Mouse (Mus musculus): ENCODE measurements at regions not wholly inside any gene's neighbourhood (a gene's known extent, or its start where the extent isn't known, plus 50 kb on each side); places are given as distances from the start of the nearest gene placed in this dataset.
A peak's percentile ranks its signal among the peaks of the same experiment; 100 is the strongest.

DNA sequence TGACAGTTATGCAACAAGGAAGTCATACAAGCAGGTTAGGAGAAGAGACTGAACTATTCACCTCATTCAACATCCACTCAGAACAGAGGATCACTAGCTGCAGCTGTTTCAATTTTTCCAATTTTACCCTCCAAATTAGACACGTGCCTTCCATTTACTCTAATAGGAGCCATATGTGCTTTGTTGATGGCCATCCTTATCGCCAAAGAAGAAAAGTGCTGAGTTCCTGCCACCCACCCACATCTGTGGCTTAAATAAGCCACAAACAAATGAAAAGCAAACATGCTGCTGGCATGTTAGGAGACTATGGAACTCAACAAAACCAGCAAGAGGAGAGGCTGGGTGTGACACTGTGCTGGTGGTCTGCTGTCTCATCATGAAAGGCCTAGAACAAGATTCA is 1786.1 kb downstream of the 9330182O14Rik start:
- 78% methylated on average over 2 of the region's 2 CpGs for WGBS
- H3K27ac ChIP-seq (replicated peaks) = no peak overlapping the region
- no peaks in the 10 kb centered on the region for H3K4me1 ChIP-seq
- no peak overlapping the region for H3K4me3 ChIP-seq
- no peak for DNase-seq (ENCODE audit: low spot score)
- H3K27me3 ChIP-seq (ENCODE audit: low read depth, poor library complexity, severe bottlenecking) = no peaks in the 10 kb centered on the region
- no peaks in the 10 kb centered on the region for H3K9me3 ChIP-seq (replicated peaks)
- H3K36me3 ChIP-seq = no peaks in the 10 kb centered on the region

DNA sequence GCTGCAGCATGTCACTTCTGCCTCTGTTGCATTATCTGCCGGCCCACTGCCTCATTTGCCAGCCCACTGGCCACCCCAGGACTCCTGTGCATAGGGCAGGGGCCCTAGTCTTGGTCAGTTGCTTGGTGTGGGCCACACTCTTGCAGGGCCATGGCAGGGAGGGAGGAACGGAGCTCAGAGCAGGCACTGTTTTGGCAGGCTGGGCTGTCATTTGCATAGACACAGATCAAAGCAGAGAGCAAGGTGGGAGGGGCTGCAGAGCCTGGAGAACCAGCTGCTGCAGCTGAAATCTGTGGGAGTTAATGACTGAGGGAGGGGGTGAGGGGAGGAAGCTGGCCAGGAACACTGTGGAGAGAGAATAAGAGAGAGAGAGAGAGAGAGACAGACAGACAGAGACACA is 1802.5 kb downstream of the 9330182O14Rik start:
- H3K4me3 ChIP-seq = no peak overlapping the region
- no peaks in the 10 kb centered on the region for H3K36me3 ChIP-seq
- no peak for DNase-seq (ENCODE audit: low spot score)
- no peak overlapping the region for H3K27ac ChIP-seq (replicated peaks)
- H3K9me3 ChIP-seq (replicated peaks) = peaks cover 25% of the 10 kb centered on the region
- no peaks in the 10 kb centered on the region for H3K27me3 ChIP-seq (ENCODE audit: low read depth, poor library complexity, severe bottlenecking)
- H3K4me1 ChIP-seq = peaks cover 3% of the 10 kb centered on the region; the same call in 1 of the 2 replicates
- WGBS = 58% methylated on average over 2 of the region's 2 CpGs

DNA sequence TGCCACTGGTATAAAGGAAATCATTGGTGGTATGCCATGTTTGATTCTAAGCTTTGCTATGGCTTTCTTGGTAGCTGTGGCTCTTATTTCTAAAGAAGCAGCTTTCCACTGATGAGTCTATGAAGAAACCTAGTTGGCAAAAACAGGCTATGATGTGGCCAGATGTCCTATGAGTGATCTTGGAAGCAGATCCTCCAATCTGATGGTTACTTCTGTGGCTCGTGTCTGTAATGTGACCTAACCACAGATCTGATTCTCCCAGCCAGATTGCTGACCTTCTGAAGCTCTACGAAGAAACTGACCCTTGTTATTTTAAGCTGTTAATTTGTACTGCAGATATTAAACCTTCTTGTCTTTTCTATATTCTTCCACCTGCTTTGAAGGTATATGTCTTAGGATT is 1811.1 kb downstream of the 9330182O14Rik start:
- no peaks in the 10 kb centered on the region for H3K36me3 ChIP-seq
- 87% methylated on average over 2 of the region's 2 CpGs for WGBS
- H3K27me3 ChIP-seq (ENCODE audit: low read depth, poor library complexity, severe bottlenecking) = no peaks in the 10 kb centered on the region
- H3K4me1 ChIP-seq = no peaks in the 10 kb centered on the region
- H3K27ac ChIP-seq (replicated peaks) = no peak overlapping the region
- no peak overlapping the region for H3K4me3 ChIP-seq
- H3K9me3 ChIP-seq (replicated peaks) = no peaks in the 10 kb centered on the region
- DNase-seq (ENCODE audit: low spot score) = no peak

DNA sequence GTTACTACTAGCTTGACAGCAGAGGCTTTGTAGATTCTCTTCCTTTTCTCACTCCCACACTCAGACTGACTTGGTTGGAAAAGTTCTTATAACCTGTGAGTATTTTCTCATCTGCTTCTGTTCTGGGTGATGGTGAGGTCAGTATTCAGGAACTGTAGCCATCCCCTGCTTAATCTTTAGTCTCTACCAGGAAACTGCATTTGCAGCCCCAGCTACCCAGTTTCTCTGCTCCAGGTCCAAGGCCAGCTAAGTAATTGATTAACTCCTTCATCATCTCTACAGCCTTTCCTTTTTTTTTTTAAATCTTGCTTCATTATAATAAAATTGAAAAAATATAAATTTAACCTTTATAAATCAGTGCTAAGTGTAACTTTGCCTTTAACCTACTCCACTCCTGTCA is 1813.7 kb downstream of the 9330182O14Rik start:
- no peak for DNase-seq (ENCODE audit: low spot score)
- Histone ChIP-seq H3K4me3 (no peak overlapping the region), H3K9me3 (replicated peaks) (no peaks in the 10 kb centered on the region), H3K36me3 (no peaks in the 10 kb centered on the region), H3K4me1 (no peaks in the 10 kb centered on the region), H3K27me3 (ENCODE audit: low read depth, poor library complexity, severe bottlenecking) (no peaks in the 10 kb centered on the region), H3K27ac (replicated peaks) (no peak overlapping the region)

DNA sequence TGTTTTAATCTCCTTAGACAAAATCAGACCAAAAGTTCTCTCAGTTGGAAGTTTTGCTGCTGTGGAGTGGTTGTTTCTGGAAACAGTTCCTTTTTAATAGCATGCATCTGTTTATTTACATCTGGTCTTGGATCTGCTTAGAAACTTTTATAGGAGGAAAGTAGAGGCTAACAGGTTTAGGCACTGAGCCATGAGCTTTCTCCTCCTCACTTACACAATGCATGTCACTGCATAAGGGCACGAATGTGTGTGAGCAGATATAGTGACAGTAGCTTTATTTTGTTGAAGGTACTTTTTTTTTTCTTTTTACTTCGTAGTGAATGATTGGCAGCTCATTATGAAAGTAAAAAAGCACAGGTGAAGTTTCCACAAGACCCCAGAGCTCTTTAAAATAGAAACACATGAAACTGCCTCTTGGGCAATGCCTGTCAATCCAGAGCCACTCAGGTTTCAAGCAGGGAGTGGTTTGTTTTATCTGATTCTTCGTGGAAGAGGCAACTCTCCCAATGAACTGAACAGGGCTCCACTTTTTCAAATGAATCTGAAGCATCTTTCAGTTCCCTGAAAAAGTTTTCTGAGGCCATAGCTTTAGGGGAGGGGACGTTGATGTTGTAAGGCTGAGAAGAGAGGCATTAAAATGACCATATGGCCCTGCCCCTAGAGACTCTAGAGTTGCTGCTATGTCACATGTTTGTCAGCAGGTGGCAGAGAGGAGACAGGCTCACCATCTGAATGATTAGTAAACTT is 1814.4 kb downstream of the 9330182O14Rik start:
- Histone ChIP-seq H3K36me3 (no peaks in the 10 kb centered on the region), H3K27me3 (ENCODE audit: low read depth, poor library complexity, severe bottlenecking) (no peaks in the 10 kb centered on the region), H3K27ac (replicated peaks) (no peak overlapping the region), H3K9me3 (replicated peaks) (no peaks in the 10 kb centered on the region), H3K4me1 (no peaks in the 10 kb centered on the region), H3K4me3 (no peak overlapping the region)
- peak; percentile 19 for DNase-seq (ENCODE audit: low spot score)
- 59% methylated on average over 4 of the region's 4 CpGs for WGBS

DNA sequence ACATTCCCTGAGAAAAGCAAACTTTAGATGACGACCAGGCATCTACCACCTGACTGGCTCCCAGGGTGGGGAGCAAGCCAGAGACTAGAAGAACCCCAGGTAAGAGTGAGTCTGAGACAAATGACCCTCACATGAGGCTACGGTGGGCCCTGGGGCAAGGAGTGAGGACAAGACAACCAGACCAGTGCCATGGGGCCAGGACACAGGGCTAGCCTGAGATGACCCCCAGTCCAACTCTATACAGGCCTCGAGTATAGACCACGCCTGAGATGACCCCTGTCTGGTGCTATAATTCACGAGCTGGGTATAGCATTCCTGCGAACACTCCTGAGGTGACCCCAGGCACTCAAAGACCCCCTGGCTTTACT is 1814.9 kb downstream of the 9330182O14Rik start:
- Histone ChIP-seq H3K27me3 (ENCODE audit: low read depth, poor library complexity, severe bottlenecking) (no peaks in the 10 kb centered on the region), H3K4me3 (no peak overlapping the region), H3K4me1 (no peaks in the 10 kb centered on the region), H3K9me3 (replicated peaks) (no peaks in the 10 kb centered on the region), H3K36me3 (no peaks in the 10 kb centered on the region), H3K27ac (replicated peaks) (no peak overlapping the region)
- no peak for DNase-seq (ENCODE audit: low spot score)
- WGBS = 70% methylated on average over 6 of the region's 6 CpGs

DNA sequence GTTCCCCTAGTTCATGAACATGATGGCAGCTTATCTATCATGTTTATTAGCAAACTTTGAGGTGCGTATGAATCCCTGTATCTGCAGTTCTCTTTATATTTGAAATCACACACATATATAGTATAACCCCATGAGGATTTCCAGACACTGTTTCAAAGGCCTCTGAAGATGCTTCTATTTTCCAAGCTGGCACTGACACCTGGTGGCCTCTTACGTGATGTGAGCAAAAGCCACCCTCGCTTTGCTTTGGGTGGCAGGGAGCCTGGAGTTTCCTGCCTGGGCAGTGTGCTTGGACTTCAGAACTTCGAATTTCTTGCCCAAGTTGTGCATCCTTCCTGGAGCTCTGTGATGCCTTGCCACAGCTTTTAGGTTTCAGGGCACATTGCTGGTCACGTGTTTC is 1817.1 kb downstream of the 9330182O14Rik start:
- DNase-seq (ENCODE audit: low spot score) = no peak
- 86% methylated on average over 5 of the region's 5 CpGs for WGBS
- no peaks in the 10 kb centered on the region for H3K27me3 ChIP-seq (ENCODE audit: low read depth, poor library complexity, severe bottlenecking)
- H3K36me3 ChIP-seq = no peaks in the 10 kb centered on the region
- H3K27ac ChIP-seq (replicated peaks) = no peak overlapping the region
- H3K9me3 ChIP-seq (replicated peaks) = no peaks in the 10 kb centered on the region
- H3K4me1 ChIP-seq = no peaks in the 10 kb centered on the region
- H3K4me3 ChIP-seq = no peak overlapping the region

DNA sequence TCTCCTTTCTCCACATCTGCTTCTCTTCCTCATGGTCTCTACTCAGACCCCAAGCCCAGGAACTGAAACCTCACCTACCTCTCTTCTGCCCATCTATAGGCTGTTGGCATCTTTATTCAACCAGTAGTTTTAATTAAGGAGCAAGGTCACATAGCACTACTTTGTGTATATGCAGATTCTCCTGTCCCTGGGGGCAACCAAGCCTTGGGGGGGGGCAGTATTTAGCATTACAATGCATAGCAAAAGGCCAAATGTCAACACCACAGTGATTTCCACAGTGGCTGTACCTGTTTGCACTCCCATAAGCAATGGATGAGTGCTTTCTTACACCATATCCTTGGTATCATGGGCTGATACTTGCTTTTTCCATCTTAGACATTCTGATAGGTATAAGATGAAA is 1826.4 kb downstream of the 9330182O14Rik start:
- Histone ChIP-seq H3K9me3 (replicated peaks) (no peaks in the 10 kb centered on the region), H3K36me3 (no peaks in the 10 kb centered on the region), H3K4me1 (no peaks in the 10 kb centered on the region), H3K4me3 (no peak overlapping the region), H3K27me3 (ENCODE audit: low read depth, poor library complexity, severe bottlenecking) (no peaks in the 10 kb centered on the region), H3K27ac (replicated peaks) (no peak overlapping the region)
- no peak for DNase-seq (ENCODE audit: low spot score)

DNA sequence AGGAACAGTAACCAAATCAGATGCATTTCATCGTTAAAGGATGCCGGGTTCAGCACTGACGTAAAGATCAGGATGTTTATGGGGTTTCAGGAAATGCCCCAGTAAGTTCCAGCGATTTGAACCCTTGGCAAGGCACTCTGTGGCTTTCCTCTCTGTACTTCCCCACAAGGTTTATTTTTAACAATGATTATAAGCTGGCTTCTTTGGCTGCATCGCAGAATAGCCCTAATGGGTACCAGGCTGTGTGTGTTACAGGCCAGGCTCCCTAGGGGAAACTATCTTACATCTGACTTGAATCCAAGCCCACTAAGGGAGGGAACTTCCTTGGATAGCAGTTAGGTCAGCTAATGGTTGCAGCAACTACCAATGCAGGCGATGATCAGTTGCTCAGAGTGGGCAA is 1836.7 kb downstream of the 9330182O14Rik start:
- H3K9me3 ChIP-seq (replicated peaks) = no peaks in the 10 kb centered on the region
- WGBS = 88% methylated on average over 6 of the region's 6 CpGs
- no peak overlapping the region for H3K27ac ChIP-seq (replicated peaks)
- no peaks in the 10 kb centered on the region for H3K27me3 ChIP-seq (ENCODE audit: low read depth, poor library complexity, severe bottlenecking)
- H3K4me1 ChIP-seq = no peaks in the 10 kb centered on the region
- no peaks in the 10 kb centered on the region for H3K36me3 ChIP-seq
- DNase-seq (ENCODE audit: low spot score) = no peak
- no peak overlapping the region for H3K4me3 ChIP-seq

DNA sequence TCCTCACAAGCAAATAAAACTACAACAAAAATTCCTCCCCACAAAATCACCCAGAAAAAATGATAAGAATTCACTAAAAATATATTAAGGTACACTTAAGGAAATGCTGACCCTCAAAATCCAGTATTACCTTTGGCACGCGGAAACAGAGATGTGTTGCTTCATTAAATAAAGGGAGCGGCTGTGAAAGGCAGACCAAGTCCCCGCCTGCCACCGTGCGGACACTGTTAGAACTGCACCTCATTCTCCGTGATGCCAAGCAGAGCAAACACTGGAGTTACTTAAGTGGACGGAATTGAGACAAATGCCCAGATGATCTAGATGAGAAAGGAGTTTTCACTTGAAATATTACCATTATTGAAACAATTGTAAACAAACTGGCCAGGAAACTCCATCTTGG is 1839.1 kb downstream of the 9330182O14Rik start:
- Histone ChIP-seq H3K4me3 (no peak overlapping the region), H3K4me1 (no peaks in the 10 kb centered on the region), H3K36me3 (no peaks in the 10 kb centered on the region), H3K27me3 (ENCODE audit: low read depth, poor library complexity, severe bottlenecking) (no peaks in the 10 kb centered on the region), H3K9me3 (replicated peaks) (no peaks in the 10 kb centered on the region), H3K27ac (replicated peaks) (no peak overlapping the region)
- 7% methylated on average over 8 of the region's 8 CpGs for WGBS
- DNase-seq (ENCODE audit: low spot score) = peak; percentile 82

DNA sequence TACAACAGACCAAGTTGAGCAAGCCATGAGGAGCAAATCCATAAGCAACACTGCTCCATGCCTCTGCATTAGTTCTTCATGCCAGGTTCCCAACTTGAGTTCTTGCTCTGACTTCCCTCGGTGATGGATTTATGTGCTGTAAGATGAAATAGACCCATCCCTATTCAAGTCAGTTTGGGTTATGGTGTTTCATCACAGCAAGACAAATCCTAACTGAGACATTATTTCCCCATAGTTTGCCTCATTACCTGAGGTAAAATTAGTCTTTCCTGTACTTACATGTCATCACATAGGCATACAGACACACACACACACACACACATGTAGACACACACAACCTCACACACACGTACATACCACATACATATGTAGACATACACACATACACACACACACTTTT is 1843.0 kb downstream of the 9330182O14Rik start:
- no peaks in the 10 kb centered on the region for H3K36me3 ChIP-seq
- no peak overlapping the region for H3K4me3 ChIP-seq
- WGBS = 92% methylated on average over 2 of the region's 2 CpGs
- H3K4me1 ChIP-seq = no peaks in the 10 kb centered on the region
- no peaks in the 10 kb centered on the region for H3K9me3 ChIP-seq (replicated peaks)
- no peak overlapping the region for H3K27ac ChIP-seq (replicated peaks)
- no peak for DNase-seq (ENCODE audit: low spot score)
- H3K27me3 ChIP-seq (ENCODE audit: low read depth, poor library complexity, severe bottlenecking) = no peaks in the 10 kb centered on the region

DNA sequence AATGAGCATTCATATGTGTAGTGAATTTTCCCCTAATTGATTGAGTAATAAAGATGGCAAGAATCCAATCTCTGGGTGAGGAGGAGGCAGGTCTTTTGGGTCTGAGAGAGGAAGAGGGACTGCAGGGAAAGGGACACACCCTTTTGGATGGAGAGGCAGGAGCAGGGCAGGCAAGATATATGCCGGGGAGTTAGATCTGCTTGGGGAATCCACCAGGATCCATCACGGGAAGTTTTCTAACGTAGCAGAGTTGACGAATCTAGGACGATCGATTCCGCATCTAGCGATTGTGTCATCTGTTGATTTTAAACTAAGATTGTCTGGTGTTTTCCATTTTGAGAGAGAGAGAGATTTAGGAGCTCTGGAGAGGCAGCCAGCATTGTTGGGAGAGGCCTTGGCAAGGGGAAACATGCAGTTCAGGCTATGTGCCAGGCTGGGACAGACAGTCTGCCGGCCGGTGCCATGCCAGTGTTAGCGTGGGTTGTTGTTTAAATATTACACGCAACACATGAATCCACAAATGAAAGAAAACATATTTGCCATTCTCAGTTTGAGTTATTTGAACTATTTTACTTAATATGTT is 1843.6 kb downstream of the 9330182O14Rik start:
- 96% methylated on average over 12 of the region's 12 CpGs for WGBS
- H3K36me3 ChIP-seq = no peaks in the 10 kb centered on the region
- no peak for DNase-seq (ENCODE audit: low spot score)
- H3K9me3 ChIP-seq (replicated peaks) = no peaks in the 10 kb centered on the region
- no peak overlapping the region for H3K27ac ChIP-seq (replicated peaks)
- no peaks in the 10 kb centered on the region for H3K27me3 ChIP-seq (ENCODE audit: low read depth, poor library complexity, severe bottlenecking)
- no peak overlapping the region for H3K4me3 ChIP-seq
- no peaks in the 10 kb centered on the region for H3K4me1 ChIP-seq

DNA sequence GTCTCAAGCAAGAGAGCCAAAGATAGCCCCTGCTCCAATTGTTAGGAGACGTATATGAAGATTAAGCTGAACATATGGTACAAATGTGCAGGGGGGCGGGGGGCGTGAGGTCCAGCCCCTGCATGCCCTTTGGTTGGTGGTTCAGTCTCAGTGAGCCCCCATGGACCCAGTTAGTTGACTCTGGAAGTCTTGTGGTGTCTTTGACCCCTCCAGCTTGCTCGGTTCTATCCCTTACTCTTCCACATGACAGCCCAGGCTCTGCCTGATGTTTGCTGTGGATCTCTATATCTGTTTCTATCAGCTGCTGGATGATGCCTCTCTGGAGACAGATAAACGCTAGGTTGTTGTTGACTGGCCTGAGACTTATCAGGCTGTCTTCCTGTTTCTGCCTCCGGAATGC is 1849.1 kb downstream of the 9330182O14Rik start:
- WGBS = 80% methylated on average over 6 of the region's 6 CpGs
- no peak overlapping the region for H3K27ac ChIP-seq (replicated peaks)
- H3K36me3 ChIP-seq = no peaks in the 10 kb centered on the region
- no peak overlapping the region for H3K4me3 ChIP-seq
- no peaks in the 10 kb centered on the region for H3K9me3 ChIP-seq (replicated peaks)
- DNase-seq (ENCODE audit: low spot score) = no peak
- H3K27me3 ChIP-seq (ENCODE audit: low read depth, poor library complexity, severe bottlenecking) = no peaks in the 10 kb centered on the region
- H3K4me1 ChIP-seq = no peaks in the 10 kb centered on the region

DNA sequence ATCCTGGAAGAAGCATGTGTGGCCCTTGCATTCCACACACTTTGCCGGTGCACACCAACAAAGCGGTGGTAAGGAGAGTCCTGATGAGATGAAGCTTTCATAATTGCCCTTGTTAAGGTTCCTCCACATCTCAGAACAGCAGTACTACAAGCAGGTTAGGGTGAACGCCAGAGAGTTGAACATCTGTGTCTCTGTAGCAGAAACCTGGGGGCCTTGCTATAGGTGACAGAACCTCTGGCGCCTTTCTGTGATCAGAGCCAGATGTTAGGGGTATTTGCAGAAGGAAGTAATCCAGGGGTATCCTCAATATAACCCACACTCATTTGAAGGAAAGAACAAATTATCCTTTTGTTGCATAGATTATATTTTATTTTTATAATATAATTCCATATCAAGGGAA is 1850.1 kb downstream of the 9330182O14Rik start:
- no peak overlapping the region for H3K4me3 ChIP-seq
- no peak overlapping the region for H3K27ac ChIP-seq (replicated peaks)
- H3K4me1 ChIP-seq = no peaks in the 10 kb centered on the region
- WGBS = 94% methylated on average over 4 of the region's 4 CpGs
- H3K27me3 ChIP-seq (ENCODE audit: low read depth, poor library complexity, severe bottlenecking) = no peaks in the 10 kb centered on the region
- no peaks in the 10 kb centered on the region for H3K9me3 ChIP-seq (replicated peaks)
- no peaks in the 10 kb centered on the region for H3K36me3 ChIP-seq
- no peak for DNase-seq (ENCODE audit: low spot score)
